Comparison of ENCODE assay signal across 18 mouse cellular contexts in the genomic region with DNA sequence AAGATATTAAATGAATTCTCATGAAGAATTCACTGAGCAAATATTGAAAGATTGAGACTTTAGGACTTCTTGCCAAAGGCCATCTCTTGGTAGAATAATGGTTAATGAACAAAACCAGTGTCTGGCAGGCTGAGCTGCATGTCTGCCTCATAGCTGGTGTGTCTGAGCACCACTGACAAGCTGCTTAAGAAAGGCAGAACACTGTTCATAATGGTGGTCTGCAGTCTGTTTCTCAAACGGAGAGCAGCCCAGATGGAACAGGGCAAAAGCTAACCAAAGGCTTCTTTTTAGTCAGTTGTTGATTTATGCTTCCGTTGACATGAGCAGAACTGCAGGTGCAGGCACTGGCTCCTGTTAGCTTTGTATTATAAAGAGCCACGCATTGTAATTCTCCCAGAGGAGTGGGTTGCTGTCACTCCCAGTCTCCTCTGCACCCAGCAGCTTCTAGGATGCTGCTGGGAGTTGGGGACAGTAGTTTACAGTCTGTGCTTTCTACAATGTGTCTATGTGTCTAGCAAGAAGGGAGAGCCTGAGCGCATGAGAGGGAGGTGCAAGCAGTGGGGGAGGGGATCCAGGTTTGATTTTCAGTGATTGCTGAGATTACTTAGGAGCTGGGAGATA.
A peak's percentile ranks its signal among the peaks of the same experiment; 100 is the strongest.
DNase-seq lines count a peak whose midpoint lies in the region; ATAC-seq and TF ChIP-seq lines count a peak whose summit lies in the region.
"Had no signal": no experiment of that assay in that cellular context is flagged by ENCODE, and none has a peak within 500 bp of the region (broad histone marks: within the 10 kb centered on the region; RNA-seq: fewer than 3 reads in every experiment).

No protein-coding gene starts in this region.

- peak; percentile 11 for DNase-seq in forebrain, embryonic 14.5 days (ENCODE audit: low spot score)
- DNase-seq in A20 (ENCODE audit: low read depth, low spot score), result peak; percentile 33
- peak; percentile 32 for DNase-seq in forelimb bud, embryonic 11.5 days (ENCODE audit: low read depth, low spot score)
- DNase-seq in midbrain, embryonic 14.5 days, result peak; percentile 44
- DNase-seq in cerebellum, adult 11 months, result no peak
- no peak for DNase-seq in testis, postnatal 10 days (ENCODE audit: low spot score)
- DNase-seq: B cell, adult 2 months; cerebellum, adult 2 months; gastrocnemius, adult 2 months; heart, adult 18-20 months; kidney, postnatal 10 days; lung, adult 2 months; right cerebral cortex, postnatal 4 days had no signal

- no peak overlapping the region for H3K4me3 ChIP-seq in forebrain, embryonic 14.5 days (ENCODE audit: low read depth, low read length)
- H3K4me3 ChIP-seq in forebrain, embryonic 12.5 days (replicated peaks), result no peak overlapping the region
- no peak overlapping the region for H3K4me3 ChIP-seq in midbrain, embryonic 14.5 days (replicated peaks; ENCODE audit: low read depth, low read length)
- H3K4me3 ChIP-seq in intestine, postnatal 0 days (ENCODE audit: low read depth, low read length), result no peak overlapping the region
- H3K4me3 ChIP-seq: embryonic facial prominence, embryonic 10.5 days; erythroblast, embryonic 14.5 days; gastrocnemius, adult 2 months had no signal

- no peaks in the 10 kb centered on the region for H3K27me3 ChIP-seq in forebrain, embryonic 14.5 days (replicated peaks; ENCODE audit: control insufficient read depth, insufficient read depth, low read length)
- no peaks in the 10 kb centered on the region for H3K27me3 ChIP-seq in forebrain, embryonic 12.5 days
- no peaks in the 10 kb centered on the region for H3K27me3 ChIP-seq in midbrain, embryonic 14.5 days (ENCODE audit: control insufficient read depth, insufficient read depth, low read length)
- no peaks in the 10 kb centered on the region for H3K27me3 ChIP-seq in intestine, postnatal 0 days (replicated peaks; ENCODE audit: control insufficient read depth, insufficient read depth, low read length)

- no peaks in the 10 kb centered on the region for H3K36me3 ChIP-seq in forebrain, embryonic 14.5 days (ENCODE audit: control insufficient read depth, insufficient read depth, low read length)
- H3K36me3 ChIP-seq in forebrain, embryonic 12.5 days (replicated peaks), result no peaks in the 10 kb centered on the region
- no peaks in the 10 kb centered on the region for H3K36me3 ChIP-seq in midbrain, embryonic 14.5 days (ENCODE audit: control insufficient read depth, insufficient read depth, low read length)
- no peaks in the 10 kb centered on the region for H3K36me3 ChIP-seq in intestine, postnatal 0 days (ENCODE audit: control insufficient read depth, insufficient read depth)
- H3K36me3 ChIP-seq: embryonic facial prominence, embryonic 10.5 days had no signal

- no peak for TF ChIP-seq CTCF in intestine, postnatal 0 days (IDR thresholded peaks at IDR 0.05; ENCODE audit: low read depth)

- no peak overlapping the region for H3K9ac ChIP-seq in forebrain, embryonic 14.5 days (ENCODE audit: low read length)
- no peak overlapping the region for H3K9ac ChIP-seq in forebrain, embryonic 12.5 days
- 0 out of 2 replicates have a peak overlapping the region, but pooled peaks have one; percentile 9 for H3K9ac ChIP-seq in midbrain, embryonic 14.5 days (replicated peaks; ENCODE audit: low read length)
- no peak overlapping the region for H3K9ac ChIP-seq in intestine, postnatal 0 days (ENCODE audit: low read depth, low read length)

- no peaks in the 10 kb centered on the region for H3K9me3 ChIP-seq in forebrain, embryonic 14.5 days (replicated peaks; ENCODE audit: control insufficient read depth, low read length)
- H3K9me3 ChIP-seq in forebrain, embryonic 12.5 days, result no peaks in the 10 kb centered on the region
- H3K9me3 ChIP-seq in midbrain, embryonic 14.5 days (ENCODE audit: control insufficient read depth, low read length), result no peaks in the 10 kb centered on the region
- no peaks in the 10 kb centered on the region for H3K9me3 ChIP-seq in intestine, postnatal 0 days (ENCODE audit: control insufficient read depth)
- H3K9me3 ChIP-seq: embryonic facial prominence, embryonic 10.5 days had no signal

- H3K27ac ChIP-seq in forebrain, embryonic 14.5 days (ENCODE audit: low read depth, low read length), result no peak overlapping the region
- H3K27ac ChIP-seq in forebrain, embryonic 12.5 days, result no peak overlapping the region
- peak overlapping the region; percentile 49 for H3K27ac ChIP-seq in midbrain, embryonic 14.5 days (replicated peaks; ENCODE audit: low read depth, low read length)
- H3K27ac ChIP-seq in intestine, postnatal 0 days (ENCODE audit: low read depth, low read length), result no peak overlapping the region
- H3K27ac ChIP-seq: embryonic facial prominence, embryonic 10.5 days; gastrocnemius, adult 2 months; macrophage had no signal

- no peak overlapping the region for H3K4me2 ChIP-seq in forebrain, embryonic 14.5 days (ENCODE audit: low read length)
- no peak overlapping the region for H3K4me2 ChIP-seq in forebrain, embryonic 12.5 days
- peak overlapping the region; percentile 11; the same call in 1 of the 2 replicates for H3K4me2 ChIP-seq in midbrain, embryonic 14.5 days (ENCODE audit: low read length)
- no peak overlapping the region for H3K4me2 ChIP-seq in intestine, postnatal 0 days (replicated peaks; ENCODE audit: low read depth)

- H3K4me1 ChIP-seq in forebrain, embryonic 14.5 days (ENCODE audit: control insufficient read depth, insufficient read depth, low read length), result no peaks in the 10 kb centered on the region
- H3K4me1 ChIP-seq in forebrain, embryonic 12.5 days, result no peaks in the 10 kb centered on the region
- peaks cover 8% of the 10 kb centered on the region for H3K4me1 ChIP-seq in midbrain, embryonic 14.5 days (ENCODE audit: control insufficient read depth, insufficient read depth, low read length)
- H3K4me1 ChIP-seq in intestine, postnatal 0 days (replicated peaks; ENCODE audit: control insufficient read depth, insufficient read depth, low read length), result no peaks in the 10 kb centered on the region
- H3K4me1 ChIP-seq: embryonic facial prominence, embryonic 10.5 days had no signal

- ATAC-seq in forebrain, embryonic 14.5 days, result peak; percentile 58; the same call in 1 of the 2 replicates
- ATAC-seq in forebrain, embryonic 12.5 days (ENCODE audit: low FRiP score), result no peak
- ATAC-seq in midbrain, embryonic 14.5 days (ENCODE audit: low FRiP score, low TSS enrichment), result no peak; the same call in 1 of the 2 replicates
- ATAC-seq in intestine, postnatal 0 days, result no peak

- 51% methylated on average over 4 of the region's 4 CpGs for WGBS in forebrain, embryonic 14.5 days
- WGBS in forebrain, embryonic 12.5 days, result 50% methylated on average over 4 of the region's 4 CpGs
- 30% methylated on average over 4 of the region's 4 CpGs for WGBS in midbrain, embryonic 14.5 days
- 33% methylated on average over 4 of the region's 4 CpGs for WGBS in intestine, postnatal 0 days

Comparison
In these comparisons a context has a peak if more than half of its experiments do, and no peak if none do; other contexts are left out.
1. DNase-seq: peak in forebrain, embryonic 14.5 days (single experiment), A20 (single experiment), forelimb bud, embryonic 11.5 days (single experiment) and midbrain, embryonic 14.5 days (single experiment); none in cerebellum, adult 11 months (single experiment) and testis, postnatal 10 days (single experiment).